Mouse (Mus musculus): ENCODE data around the gene Phf19. TPM values are rescaled to one million over a fixed set of nuclear protein-coding genes. Genes with fewer than 3 reads are reported as not detected.

Gene Phf19
- total RNA-seq (2021): 10 to 100 TPM in 1 of 2 experiments, 1 to 10 TPM in 1; 9.3 to 11.6 TPM
- long read RNA-seq, experiment 1, partial matches to known transcripts: 7 of 9 reads
- long read RNA-seq, experiment 1, other reads (novel, unspliced or antisense): 2 of 9 reads
- long read RNA-seq, experiment 2, partial matches to known transcripts: 7 of 16 reads
- long read RNA-seq, experiment 2, other reads (novel, unspliced or antisense): 8 of 16 reads

DNA sequence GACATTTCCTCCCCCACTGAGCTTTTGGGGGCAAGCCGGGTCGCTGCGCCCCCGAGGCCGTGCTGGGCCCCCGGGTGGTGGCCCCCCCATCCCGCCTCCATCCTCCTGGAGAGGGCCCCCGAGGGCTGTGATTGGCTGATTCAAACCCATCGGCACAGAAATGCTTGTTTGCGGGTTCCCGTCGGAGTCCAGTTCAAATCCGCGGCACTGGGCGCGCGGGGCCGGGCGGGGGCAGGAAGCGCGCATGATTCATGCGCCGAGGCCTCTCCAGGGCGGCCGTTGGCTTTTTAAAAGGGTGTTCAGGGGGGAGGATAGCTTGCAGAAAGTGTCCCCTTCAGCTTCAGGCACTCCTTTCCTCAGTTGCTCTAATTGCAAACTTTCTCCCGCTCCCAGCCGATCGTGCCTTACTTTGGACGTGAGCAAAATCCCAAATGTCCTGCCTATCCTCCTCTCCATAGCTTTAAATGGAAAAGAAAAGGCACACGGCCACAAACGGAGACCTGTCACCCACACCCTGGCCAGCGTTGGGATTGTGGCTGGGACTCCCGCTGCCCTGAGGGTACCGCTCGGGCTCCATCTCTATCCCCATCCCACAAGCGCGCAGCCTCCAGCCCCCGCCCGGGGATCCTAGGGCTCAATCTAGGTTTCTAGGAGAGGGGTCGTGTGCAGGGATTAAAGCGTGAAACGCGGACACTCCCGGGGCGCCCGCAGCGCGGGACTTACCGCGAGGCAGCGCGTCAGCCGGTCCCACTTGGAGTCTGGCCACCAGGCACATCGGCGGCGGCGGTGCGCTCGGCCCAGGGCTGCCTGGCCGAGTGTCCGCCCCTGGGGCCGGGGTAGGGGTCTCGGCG lies at the start of gene Phf19:
Phf19 (minus strand) TSS at position 809 of the 851 bp plus-strand sequence.
- peak; percentile 52 to 66 for DNase-seq (ENCODE audit: low spot score in 2 of 2)

GRCm38 (mm10) chr2:34963371-34963956 lies 49.6 kb upstream of the Phf19 start:
- no peak for DNase-seq (ENCODE audit: low spot score in 2 of 2)

DNA sequence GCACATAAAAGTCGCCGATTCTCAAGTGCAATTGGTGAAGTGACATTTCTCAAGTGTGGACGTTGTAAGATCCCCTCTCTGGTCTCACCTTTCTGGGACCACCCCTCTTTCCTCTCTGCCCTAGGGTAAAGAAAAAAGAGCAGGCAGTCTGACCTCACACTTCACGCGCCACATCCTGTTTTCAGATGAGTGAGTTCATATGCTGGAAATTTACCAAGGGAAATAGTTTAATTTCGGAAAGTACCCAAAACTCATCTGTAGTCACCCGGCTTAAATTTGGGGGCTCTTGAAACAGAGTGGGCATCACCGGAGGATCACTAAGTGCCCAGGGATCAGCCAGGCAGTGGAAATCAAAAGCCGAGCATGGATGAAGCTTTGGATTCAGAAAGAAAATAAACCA lies 49.1 kb upstream of the Phf19 start:
- DNase-seq (ENCODE audit: low spot score in 2 of 2): no peak

DNA sequence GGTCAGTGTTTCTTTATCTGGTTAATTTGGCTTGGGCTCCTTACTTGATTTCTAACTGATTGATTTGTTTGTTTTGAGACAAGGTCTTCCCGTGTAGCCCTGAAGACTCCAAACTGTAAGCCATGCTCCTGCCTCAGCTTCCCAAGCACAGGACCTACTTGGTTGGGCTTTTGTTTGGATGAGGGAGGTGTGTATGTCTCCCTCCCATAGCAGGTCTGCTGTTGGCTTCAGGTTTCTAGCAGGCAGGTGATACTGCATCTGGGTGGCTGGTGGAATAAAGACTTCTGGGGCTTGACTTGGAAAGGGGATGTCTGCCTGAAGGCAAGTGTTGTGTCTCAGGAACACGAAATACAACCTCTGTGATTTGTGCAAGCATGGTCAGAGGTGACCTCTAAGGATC lies 48.4 kb upstream of the Phf19 start:
- no peak for DNase-seq (ENCODE audit: low spot score in 2 of 2)

- DNase-seq (ENCODE audit: low spot score in 2 of 2): peak; percentile 34 to 44
Measured at GRCm38 (mm10) chr2:34961481-34962036, 47.7 kb upstream of the Phf19 start, which contains the start of gene Traf1. Gene Traf1 (minus strand): TSS chr2:34961772.

- no peak for DNase-seq (ENCODE audit: low spot score in 2 of 2)
Measured at GRCm38 (mm10) chr2:34960966-34961365, 47.1 kb upstream of the Phf19 start.

GRCm38 (mm10) chr2:34960466-34960865 lies 46.6 kb upstream of the Phf19 start:
- DNase-seq (ENCODE audit: low spot score in 2 of 2): no peak

GRCm38 (mm10) chr2:34958582-34958981 lies 44.8 kb upstream of the Phf19 start:
- DNase-seq (ENCODE audit: low spot score in 2 of 2): no peak

- DNase-seq (ENCODE audit: low spot score in 2 of 2): no peak
Measured at GRCm38 (mm10) chr2:34958036-34958435, 44.2 kb upstream of the Phf19 start.

- DNase-seq (ENCODE audit: low spot score in 2 of 2): no peak
Measured at GRCm38 (mm10) chr2:34957405-34957804, 43.6 kb upstream of the Phf19 start.

DNA sequence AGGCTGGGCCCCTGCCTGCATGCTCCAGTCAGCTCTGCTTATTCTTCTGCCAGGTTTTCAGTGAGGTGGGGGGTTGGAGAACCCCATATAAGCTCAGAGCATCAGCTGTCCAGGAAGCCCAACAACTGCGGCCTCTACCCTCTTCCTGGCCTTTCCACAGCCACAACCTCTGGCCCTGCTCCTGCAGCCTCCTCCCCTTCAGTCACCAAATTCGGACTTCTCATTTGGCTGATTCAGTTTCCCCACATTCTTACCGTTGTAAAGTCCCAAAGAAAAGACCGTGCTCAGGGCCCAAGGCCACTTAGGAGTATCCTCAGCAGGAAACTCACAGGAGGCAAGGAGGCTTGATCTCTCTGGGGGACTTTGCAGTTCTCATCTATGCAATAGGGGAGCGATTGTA lies 43.1 kb upstream of the Phf19 start:
- DNase-seq (ENCODE audit: low spot score in 2 of 2): no peak

DNA sequence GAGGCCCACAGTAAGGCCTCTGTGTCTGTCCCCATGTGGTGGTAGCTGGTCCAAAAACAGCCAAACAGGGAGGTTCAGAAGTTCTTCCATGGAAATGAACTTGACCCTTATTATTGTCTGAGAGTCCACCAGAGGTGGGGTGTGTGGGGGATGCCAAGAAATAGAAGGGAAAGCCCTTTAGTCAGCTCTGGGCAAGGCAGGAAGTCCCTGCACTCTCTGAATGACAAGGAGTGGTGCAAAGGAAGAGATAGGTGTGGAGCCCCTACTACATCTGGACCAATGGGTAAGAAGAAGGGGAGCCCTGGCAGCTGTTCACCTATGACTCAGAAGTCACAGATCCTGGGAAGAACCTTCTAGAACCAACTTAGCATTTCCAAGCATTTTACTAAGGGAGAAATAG lies 40.5 kb upstream of the Phf19 start:
- DNase-seq (ENCODE audit: low spot score in 2 of 2): no peak

DNA sequence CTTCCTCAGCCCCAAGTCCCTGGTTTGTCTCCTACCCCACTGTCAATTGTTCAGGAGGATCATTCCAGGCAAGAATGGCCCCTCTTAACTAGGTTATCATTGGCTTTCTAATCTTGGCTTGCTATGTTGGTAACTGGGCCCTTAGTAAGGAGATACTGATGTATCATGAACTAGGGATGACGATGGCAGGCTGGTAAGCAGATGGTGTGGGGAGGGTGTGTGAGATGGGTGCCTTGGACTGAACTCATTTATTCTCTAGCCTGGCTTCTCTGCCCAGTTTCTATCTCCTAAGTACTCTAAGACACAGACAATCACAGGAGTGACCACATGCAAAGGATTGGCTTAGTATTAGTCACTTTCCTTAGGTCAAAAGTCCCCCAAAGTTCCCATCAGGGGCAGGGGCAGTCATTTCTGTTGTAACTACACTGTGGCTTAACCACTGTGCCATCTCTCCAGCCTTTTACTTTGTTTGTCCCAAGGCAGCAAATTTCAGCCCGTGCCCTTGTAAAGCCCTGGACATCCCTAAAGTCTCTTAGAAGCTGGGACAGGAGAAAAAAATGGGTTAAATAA lies 39.8 kb upstream of the Phf19 start:
- no peak for DNase-seq (ENCODE audit: low spot score in 2 of 2)

- no peak for DNase-seq (ENCODE audit: low spot score in 2 of 2)
Measured at GRCm38 (mm10) chr2:34953018-34953417, 39.2 kb upstream of the Phf19 start.

DNA sequence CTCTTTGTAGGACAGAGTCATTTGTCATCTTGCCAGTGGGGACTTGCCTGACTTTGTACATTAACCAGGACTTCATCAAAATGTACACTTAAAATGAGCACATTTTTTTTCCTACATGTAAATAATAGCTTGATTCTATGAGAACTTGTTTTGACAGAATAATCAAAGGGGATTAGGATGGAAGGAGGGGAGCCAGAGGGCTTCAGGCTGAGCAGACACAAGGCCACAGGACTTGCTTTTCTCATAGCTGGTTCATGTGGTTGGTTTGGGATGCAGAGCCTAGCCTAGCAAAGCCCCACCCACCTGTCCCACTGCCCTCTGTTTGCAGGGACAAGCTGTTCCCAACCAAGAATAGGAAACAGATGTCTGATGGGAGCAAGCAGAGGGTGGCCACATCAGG lies 37.6 kb upstream of the Phf19 start:
- DNase-seq (ENCODE audit: low spot score in 2 of 2): no peak

DNA sequence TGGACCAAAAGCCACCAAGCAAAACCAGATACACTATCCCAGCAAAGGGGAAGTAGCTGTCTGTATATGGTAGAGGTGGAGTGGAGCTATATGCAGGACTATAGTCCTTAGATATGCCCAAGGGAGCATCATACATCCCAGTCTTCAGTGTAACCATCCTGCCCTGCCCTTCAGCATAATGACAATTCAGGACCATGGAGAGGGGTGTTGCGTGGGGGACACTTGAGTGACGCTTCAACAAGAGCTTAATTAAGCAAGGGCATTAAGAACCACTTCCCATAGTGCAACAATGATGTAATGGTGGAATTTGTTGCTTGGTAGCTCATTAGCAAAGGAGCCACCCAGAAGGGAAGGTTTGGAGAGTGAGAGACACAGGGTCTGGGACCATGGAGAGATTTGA lies 34.8 kb upstream of the Phf19 start:
- no peak for DNase-seq (ENCODE audit: low spot score in 2 of 2)

- DNase-seq (ENCODE audit: low spot score in 2 of 2): no peak
Measured at GRCm38 (mm10) chr2:34946046-34946445, 32.2 kb upstream of the Phf19 start.

DNA sequence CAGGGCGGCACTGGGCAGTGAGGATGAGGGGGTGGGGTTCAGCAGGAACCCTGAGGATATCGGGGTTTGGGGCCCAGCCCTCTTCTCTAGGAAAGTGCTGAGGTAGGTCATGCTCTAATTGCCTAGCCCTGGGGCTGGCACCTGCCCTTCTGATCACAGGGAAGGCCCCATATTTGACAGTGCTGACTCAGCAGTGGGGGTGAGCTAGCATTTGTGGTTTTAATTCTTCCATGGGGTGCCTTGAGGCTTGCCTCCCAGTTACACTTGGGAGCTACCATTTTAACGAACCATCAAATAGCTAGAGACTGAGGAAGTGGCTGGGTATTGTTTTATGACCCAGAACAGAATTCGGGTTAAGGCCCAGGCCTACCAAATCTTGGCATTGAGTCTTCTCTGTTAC lies 31.8 kb upstream of the Phf19 start:
- DNase-seq (ENCODE audit: low spot score in 2 of 2): no peak

DNA sequence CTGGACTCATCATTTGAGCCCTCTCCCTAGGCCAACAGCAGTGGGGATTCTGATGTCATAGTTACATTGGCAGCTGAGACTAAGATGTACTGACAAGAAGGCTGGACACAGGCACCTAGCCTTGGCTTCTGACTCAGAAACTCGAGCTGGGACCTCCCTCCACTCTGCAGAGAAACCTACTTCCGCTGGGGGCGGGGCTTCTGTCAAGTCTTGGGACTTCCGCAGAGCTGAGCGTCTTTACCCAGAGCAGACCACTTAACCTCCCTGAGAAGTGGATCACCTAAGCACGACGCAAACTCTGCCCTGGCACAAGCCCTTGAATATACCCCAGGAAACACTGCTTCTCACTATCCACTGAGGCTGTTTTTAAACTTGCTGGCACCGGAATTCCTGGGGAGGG lies 30.9 kb upstream of the Phf19 start:
- DNase-seq (ENCODE audit: low spot score in 2 of 2): peak in 1 of 2 experiments; percentile 62

- DNase-seq (ENCODE audit: low spot score in 2 of 2): no peak
Measured at GRCm38 (mm10) chr2:34943556-34944120, 29.8 kb upstream of the Phf19 start.

GRCm38 (mm10) chr2:34941061-34941675 lies 27.3 kb upstream of the Phf19 start:
- DNase-seq (ENCODE audit: low spot score in 2 of 2): no peak

Data from gastrocnemius, postnatal 4 days (tissue).